9 mouse cellular contexts compared by ENCODE assay signal in the genomic region with DNA sequence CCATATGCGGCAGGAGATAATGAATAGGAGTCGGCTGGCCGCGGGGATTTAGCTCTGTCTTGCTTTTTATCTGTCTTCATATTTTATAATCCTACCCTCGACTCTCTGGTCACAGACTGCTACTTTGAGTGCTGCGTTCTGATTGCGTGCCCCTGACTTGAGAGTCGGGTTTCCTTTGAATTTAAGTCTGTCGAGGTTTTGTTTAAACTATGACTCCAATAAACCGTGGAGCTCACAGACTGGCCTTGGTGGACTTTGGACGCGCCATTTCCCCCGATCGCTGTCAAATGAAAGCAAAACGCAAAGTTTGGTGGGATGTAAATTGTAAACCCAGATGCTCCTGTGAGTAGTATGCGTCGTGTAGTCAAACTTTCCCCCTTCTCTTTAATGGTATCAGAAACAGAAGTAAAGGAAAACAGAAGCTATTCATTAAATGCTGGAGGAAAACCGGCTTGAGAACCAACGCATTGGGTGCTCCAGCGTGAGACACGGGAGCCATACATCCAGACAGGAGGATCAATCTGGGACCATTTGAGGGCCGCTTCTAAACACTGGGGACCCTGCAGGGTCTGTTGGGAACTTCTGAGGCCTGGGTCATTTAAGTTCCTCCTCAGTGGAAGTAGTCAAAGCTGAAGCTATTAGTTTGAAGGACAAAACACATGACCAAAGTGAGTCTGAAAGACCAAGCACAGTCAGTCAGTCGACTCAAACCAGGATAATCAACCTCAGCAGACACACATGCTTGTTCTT. TPM values are rescaled to one million over a fixed set of nuclear protein-coding genes. Genes with fewer than 3 reads are reported as not detected.
DNase-seq lines count a peak whose midpoint lies in the region; ATAC-seq lines count a peak whose summit lies in the region.
"Had no signal": no experiment of that assay in that cellular context is flagged by ENCODE, and none has a peak within 500 bp of the region (broad histone marks: within the 10 kb centered on the region; RNA-seq: fewer than 3 reads in every experiment).

No protein-coding gene starts in this region.

- 0 out of 2 replicates have a peak, but pooled peaks have one; percentile 6 for ATAC-seq in heart, embryonic 11.5 days (replicated peaks; ENCODE audit: insufficient number of reproducible peaks, low FRiP score, low TSS enrichment)
- ATAC-seq in hindbrain, embryonic 12.5 days (ENCODE audit: low FRiP score): peak; percentile 9
- no peak for ATAC-seq in megakaryocyte progenitor cell, adult 5-6 weeks (replicated peaks; ENCODE audit: poor library complexity)

- WGBS in heart, embryonic 11.5 days (ENCODE audit: insufficient replicate concordance): under 1% methylated on average over 23 of the region's 23 CpGs
- under 1% methylated on average over 23 of the region's 23 CpGs for WGBS in hindbrain, embryonic 12.5 days

- peak overlapping the region; percentile 98 for H3K27ac ChIP-seq in heart, embryonic 11.5 days (ENCODE audit: low read depth, low read length)
- peak overlapping the region; percentile 95 for H3K27ac ChIP-seq in hindbrain, embryonic 12.5 days

- no peaks in the 10 kb centered on the region for H3K36me3 ChIP-seq in heart, embryonic 11.5 days (ENCODE audit: control insufficient read depth, insufficient read depth, low read length)
- no peaks in the 10 kb centered on the region for H3K36me3 ChIP-seq in hindbrain, embryonic 12.5 days

- peak overlapping the region; percentile 85 for H3K4me3 ChIP-seq in heart, embryonic 11.5 days (ENCODE audit: low read depth, low read length)
- H3K4me3 ChIP-seq in hindbrain, embryonic 12.5 days: peak overlapping the region; percentile 83

- H3K4me2 ChIP-seq in heart, embryonic 11.5 days: peak overlapping the region; percentile 97
- peak overlapping the region; percentile 96 for H3K4me2 ChIP-seq in hindbrain, embryonic 12.5 days (replicated peaks)

- H3K9me3 ChIP-seq in heart, embryonic 11.5 days (replicated peaks; ENCODE audit: control insufficient read depth, low read length): no peaks in the 10 kb centered on the region
- no peaks in the 10 kb centered on the region for H3K9me3 ChIP-seq in hindbrain, embryonic 12.5 days (replicated peaks)

- no peaks in the 10 kb centered on the region for H3K27me3 ChIP-seq in heart, embryonic 11.5 days (ENCODE audit: control insufficient read depth, insufficient read depth, low read length)
- H3K27me3 ChIP-seq in hindbrain, embryonic 12.5 days: peaks cover 11% of the 10 kb centered on the region; the same call in 1 of the 2 replicates
- H3K27me3 ChIP-seq: CH12.LX had no signal

- peaks cover 14% of the 10 kb centered on the region for H3K4me1 ChIP-seq in heart, embryonic 11.5 days (ENCODE audit: control insufficient read depth, insufficient read depth, low read length)
- H3K4me1 ChIP-seq in hindbrain, embryonic 12.5 days: peaks cover 29% of the 10 kb centered on the region

- DNase-seq in heart, postnatal 14 days: no peak
- DNase-seq in NIH3T3 (ENCODE audit: low read depth): peak; percentile 37
- DNase-seq in mesoderm, embryonic 11.5 days (ENCODE audit: low read depth, low spot score): peak; percentile 27
- DNase-seq in urinary bladder, postnatal 36 days (ENCODE audit: low spot score in 2 of 2): no peak
- no peak for DNase-seq in layer of hippocampus, adult 8-10 months (ENCODE audit: low spot score in 2 of 2)

- intact Hi-C loops in heart, postnatal 14 days (cut with DNase I): loop anchor here (10.0 kb wide), 4 partner anchors 156 to 564 kb away; a partner anchor contains a TSS

- H3K9ac ChIP-seq in heart, embryonic 11.5 days (ENCODE audit: low read depth, low read length): peak overlapping the region; percentile 67
- H3K9ac ChIP-seq in hindbrain, embryonic 12.5 days: peak overlapping the region; percentile 62

RNA-seq across cellular contexts. Expression of a gene that starts 0.7 kb away (rescaled TPM):
- polyA plus RNA-seq in heart, embryonic 11.5 days (2014; fragmentation: Nextera tagmentation; extraction: Ambion mirVana): 19.7 and 24.6 TPM in 2 replicates
- total RNA-seq in heart, postnatal 14 days (2021): 10 to 100 TPM; 12.5 to 13.3 TPM
- polyA plus RNA-seq in hindbrain, embryonic 12.5 days (2016; fragmentation: Nextera tagmentation; extraction: Ambion mirVana): 35.0 and 36.0 TPM in 2 replicates
- 0.56 and 0.67 TPM in 2 replicates for total RNA-seq in megakaryocyte progenitor cell, adult 5-6 weeks (2015)
- 0.14 and 0.29 TPM in 2 replicates for total RNA-seq in megakaryocyte progenitor cell, adult 5-6 weeks (2017)
- 1 to 10 TPM; 8.2 to 9.9 (median 8.5) TPM for total RNA-seq in layer of hippocampus, adult 8-10 months (2022)
- total RNA-seq: CH12.LX had no signal

Comparison
In these comparisons a context has a peak if more than half of its experiments do, and no peak if none do; other contexts are left out.
1. DNase-seq: peak in NIH3T3 (single experiment) and mesoderm, embryonic 11.5 days (single experiment); none in heart, postnatal 14 days (0 of 2), urinary bladder, postnatal 36 days (0 of 2) and layer of hippocampus, adult 8-10 months (0 of 2).
2. RNA of a gene that starts 0.7 kb away (total RNA-seq): 12.5 to 13.3 TPM in heart, postnatal 14 days and 8.2 to 9.9 TPM in layer of hippocampus, adult 8-10 months; 0.14 to 0.67 TPM in megakaryocyte progenitor cell, adult 5-6 weeks; every median in the first group is over 4 times any median in the second.